Mouse (Mus musculus) midbrain, embryonic 16.5 days (tissue): ENCODE measurements at regions not wholly inside any gene's neighbourhood (a gene's known extent, or its start where the extent isn't known, plus 50 kb on each side); places are given as distances from the start of the nearest gene placed in this dataset.

ENCODE experiments used
- ATAC-seq: fragments of 200-750 bp; cut with Nextera tagmentation; 2 replicates; pipeline ENCODE4 v1.8.0; 2017; ENCODE audit warnings: moderate TSS enrichment
- H3K27ac ChIP-seq: fragments of 300-500 bp; sonication (generic); 2 replicates; pipeline ENCODE4 v1.5.1; 2014; ENCODE audit warnings: mild to moderate bottlenecking, low read length, mixed read lengths
- H3K27me3 ChIP-seq: fragments of 300-500 bp; sonication (generic); 2 replicates; pipeline ENCODE4 v1.6.1; 2014; ENCODE audit warnings: low read depth, low read length, mixed read lengths; ENCODE audit not compliant: control insufficient read depth, insufficient read depth
- H3K36me3 ChIP-seq: fragments of 300-500 bp; sonication (generic); 2 replicates; pipeline ENCODE4 v1.6.1; 2014; ENCODE audit warnings: mild to moderate bottlenecking, low read length, moderate library complexity, mixed read lengths; ENCODE audit not compliant: control insufficient read depth, insufficient read depth
- H3K4me1 ChIP-seq: fragments of 300-500 bp; sonication (generic); 2 replicates; pipeline ENCODE4 v1.6.1; 2014; ENCODE audit warnings: mild to moderate bottlenecking, low read length, mixed read lengths; ENCODE audit not compliant: control insufficient read depth, insufficient read depth
- H3K4me2 ChIP-seq: fragments of 300-500 bp; sonication (generic); 2 replicates; pipeline ENCODE4 v1.6.1; 2014; ENCODE audit warnings: mild to moderate bottlenecking, low read length, mixed read lengths
- H3K4me3 ChIP-seq: fragments of 300-500 bp; sonication (generic); 2 replicates; pipeline ENCODE4 v1.5.1; 2014; ENCODE audit warnings: low read depth, mild to moderate bottlenecking, low read length, moderate library complexity, mixed read lengths
- H3K9ac ChIP-seq: fragments of 300-500 bp; sonication (generic); 2 replicates; pipeline ENCODE4 v1.6.1; 2014; ENCODE audit warnings: low read depth, low read length, mixed read lengths
- H3K9me3 ChIP-seq: fragments of 300-500 bp; sonication (generic); replicated peaks from 2 replicates; pipeline ENCODE4 v1.6.1; 2014; ENCODE audit warnings: mild to moderate bottlenecking, low read length, mixed read lengths; ENCODE audit not compliant: control insufficient read depth, poor library complexity, severe bottlenecking
- WGBS: fragments of 180-500 bp; shearing (Covaris S2); extraction: QIAGEN DNeasy Blood & Tissue Kit; methylation state at CpG from one replicate; pipeline ENCODE4 v1.1.7; 2014; 5-methylcytosine and 5-hydroxymethylcytosine counted together

GRCm38 (mm10) chr3:133751565-133751964 is 206.6 kb upstream of the Tet2 start:
- ATAC-seq = no peak
- no peak overlapping the region for H3K27ac ChIP-seq
- WGBS = 73% methylated on average over 4 of the region's 4 CpGs
- peaks cover 14% of the 10 kb centered on the region for H3K4me1 ChIP-seq
- H3K9me3 ChIP-seq = no peaks in the 10 kb centered on the region
- no peak overlapping the region for H3K4me2 ChIP-seq
- no peak overlapping the region for H3K4me3 ChIP-seq
- no peaks in the 10 kb centered on the region for H3K36me3 ChIP-seq
- H3K9ac ChIP-seq = no peak overlapping the region
- H3K27me3 ChIP-seq = no peaks in the 10 kb centered on the region

GRCm38 (mm10) chr3:133753041-133753440 is 208.1 kb upstream of the Tet2 start:
- no peak for ATAC-seq
- Histone ChIP-seq H3K4me2 (no peak overlapping the region), H3K27me3 (no peaks in the 10 kb centered on the region), H3K4me1 (peaks cover 14% of the 10 kb centered on the region), H3K27ac (no peak overlapping the region), H3K36me3 (no peaks in the 10 kb centered on the region), H3K4me3 (no peak overlapping the region), H3K9ac (no peak overlapping the region), H3K9me3 (no peaks in the 10 kb centered on the region)
- WGBS = 88% methylated on average over 3 of the region's 3 CpGs

- Histone ChIP-seq H3K9ac (0 out of 2 replicates have a peak overlapping the region, but pooled peaks have one; percentile 21), H3K4me3 (peak overlapping the region; percentile 4; the same call in 1 of the 2 replicates), H3K4me2 (peak overlapping the region; percentile 37), H3K4me1 (peaks cover 14% of the 10 kb centered on the region), H3K27ac (0 out of 2 replicates have a peak overlapping the region, but pooled peaks have one; percentile 49), H3K27me3 (no peaks in the 10 kb centered on the region), H3K36me3 (no peaks in the 10 kb centered on the region), H3K9me3 (no peaks in the 10 kb centered on the region)
- 24% methylated on average over 14 of the region's 14 CpGs for WGBS
- peak; percentile 71 for ATAC-seq
Observed at GRCm38 (mm10) chr3:133754006-133754910, 209.3 kb upstream of the Tet2 start.

GRCm38 (mm10) chr3:133754911-133755259 is 209.9 kb upstream of the Tet2 start:
- H3K4me1 ChIP-seq = peaks cover 14% of the 10 kb centered on the region
- peak; percentile 90 for ATAC-seq
- no peak overlapping the region for H3K9ac ChIP-seq
- 2% methylated on average over 3 of the region's 3 CpGs for WGBS
- H3K4me2 ChIP-seq = peak overlapping the region; percentile 37
- no peaks in the 10 kb centered on the region for H3K36me3 ChIP-seq
- no peaks in the 10 kb centered on the region for H3K27me3 ChIP-seq
- no peak overlapping the region for H3K4me3 ChIP-seq
- H3K27ac ChIP-seq = no peak overlapping the region; the same call in 1 of the 2 replicates
- no peaks in the 10 kb centered on the region for H3K9me3 ChIP-seq

- H3K4me3 ChIP-seq = no peak overlapping the region
- WGBS = 75% methylated on average over 12 of the region's 12 CpGs
- H3K9ac ChIP-seq = no peak overlapping the region
- H3K27ac ChIP-seq = no peak overlapping the region
- no peaks in the 10 kb centered on the region for H3K36me3 ChIP-seq
- H3K9me3 ChIP-seq = no peaks in the 10 kb centered on the region
- H3K4me1 ChIP-seq = peaks cover 14% of the 10 kb centered on the region
- no peak overlapping the region for H3K4me2 ChIP-seq
- no peak for ATAC-seq
- no peaks in the 10 kb centered on the region for H3K27me3 ChIP-seq
Observed at GRCm38 (mm10) chr3:133757756-133758420, 212.9 kb upstream of the Tet2 start.

GRCm38 (mm10) chr3:133758421-133758820 is 213.5 kb upstream of the Tet2 start:
- H3K9me3 ChIP-seq = no peaks in the 10 kb centered on the region
- H3K4me2 ChIP-seq = no peak overlapping the region
- ATAC-seq = no peak
- peaks cover 14% of the 10 kb centered on the region for H3K4me1 ChIP-seq
- H3K9ac ChIP-seq = no peak overlapping the region
- whole genome bisulfite sequencing = 32% methylated on average over 4 of the region's 4 CpGs
- no peaks in the 10 kb centered on the region for H3K36me3 ChIP-seq
- no peaks in the 10 kb centered on the region for H3K27me3 ChIP-seq
- no peak overlapping the region for H3K27ac ChIP-seq
- H3K4me3 ChIP-seq = no peak overlapping the region

- Histone ChIP-seq H3K27ac (no peak overlapping the region), H3K27me3 (no peaks in the 10 kb centered on the region), H3K4me2 (no peak overlapping the region), H3K4me1 (peaks cover 5% of the 10 kb centered on the region; the same call in 1 of the 2 replicates), H3K4me3 (no peak overlapping the region), H3K9ac (no peak overlapping the region), H3K9me3 (no peaks in the 10 kb centered on the region), H3K36me3 (no peaks in the 10 kb centered on the region)
- ATAC-seq = no peak
- WGBS = 85% methylated on average over 2 of the region's 2 CpGs
Observed at GRCm38 (mm10) chr3:133759611-133760010, 214.7 kb upstream of the Tet2 start.

GRCm38 (mm10) chr3:133760221-133760620 is 215.3 kb upstream of the Tet2 start:
- Histone ChIP-seq H3K4me1 (no peaks in the 10 kb centered on the region; the same call in 1 of the 2 replicates), H3K4me3 (no peak overlapping the region), H3K36me3 (no peaks in the 10 kb centered on the region), H3K27ac (no peak overlapping the region), H3K9ac (no peak overlapping the region), H3K4me2 (no peak overlapping the region), H3K9me3 (no peaks in the 10 kb centered on the region), H3K27me3 (no peaks in the 10 kb centered on the region)
- 88% methylated on average over 1 of the region's 1 CpGs for WGBS
- ATAC-seq = no peak

GRCm38 (mm10) chr3:133763721-133764120 is 218.8 kb upstream of the Tet2 start:
- Histone ChIP-seq H3K27ac (no peak overlapping the region), H3K27me3 (no peaks in the 10 kb centered on the region), H3K9me3 (no peaks in the 10 kb centered on the region), H3K9ac (no peak overlapping the region), H3K4me1 (no peaks in the 10 kb centered on the region), H3K4me3 (no peak overlapping the region), H3K4me2 (no peak overlapping the region), H3K36me3 (no peaks in the 10 kb centered on the region)
- ATAC-seq = no peak
